Mouse (Mus musculus) stomach, postnatal 0 days (tissue): ENCODE measurements at regions not wholly inside any gene's neighbourhood (a gene's known extent, or its start where the extent isn't known, plus 50 kb on each side); places are given as distances from the start of the nearest gene placed in this dataset.

Experiments
- ATAC-seq: fragments of 200-750 bp; cut with Nextera tagmentation; 2 replicates; pipeline ENCODE4 v1.8.0; 2017; ENCODE audit not compliant: low FRiP score, low TSS enrichment
- DNase-seq: peaks from one replicate; pipeline ENCODE4 v3.0.0-alpha.2; 2016; ENCODE audit warnings: low spot score
- H3K27ac ChIP-seq: fragments of 300-500 bp; sonication (generic); replicated peaks from 2 replicates; pipeline ENCODE4 v1.5.1; 2014; ENCODE audit warnings: mild to moderate bottlenecking, control low read depth
- H3K27me3 ChIP-seq: fragments of 300-500 bp; sonication (generic); 2 replicates; pipeline ENCODE4 v1.6.1; 2014; ENCODE audit warnings: low read length; ENCODE audit not compliant: control insufficient read depth, insufficient read depth
- H3K36me3 ChIP-seq: fragments of 300-500 bp; sonication (generic); 2 replicates; pipeline ENCODE4 v1.6.1; 2014; ENCODE audit warnings: low read length, mixed read lengths; ENCODE audit not compliant: control insufficient read depth, insufficient read depth
- H3K4me1 ChIP-seq: fragments of 300-500 bp; sonication (generic); replicated peaks from 2 replicates; pipeline ENCODE4 v1.6.1; 2014; ENCODE audit warnings: antibody characterized with exemption; ENCODE audit not compliant: control insufficient read depth, insufficient read depth
- H3K4me2 ChIP-seq: fragments of 300-500 bp; sonication (generic); replicated peaks from 2 replicates; pipeline ENCODE4 v1.6.1; 2014; ENCODE audit warnings: low read depth, mild to moderate bottlenecking, control low read depth, moderate library complexity
- H3K4me3 ChIP-seq: fragments of 300-500 bp; sonication (generic); 2 replicates; pipeline ENCODE4 v1.5.1; 2014; ENCODE audit warnings: low read depth, low read length, control low read depth
- H3K9ac ChIP-seq: fragments of 300-500 bp; sonication (generic); 2 replicates; pipeline ENCODE4 v1.6.1; 2014; ENCODE audit warnings: mild to moderate bottlenecking, low read length, control low read depth, mixed read lengths
- H3K9me3 ChIP-seq: fragments of 300-500 bp; sonication (generic); 2 replicates; pipeline ENCODE4 v1.6.1; 2016; ENCODE audit warnings: low read length; ENCODE audit not compliant: control insufficient read depth
- CTCF ChIP-seq: IDR thresholded peaks from 2 replicates; pipeline ENCODE4 v1.5.1; 2016; ENCODE audit warnings: antibody characterized with exemption, low read depth, mild to moderate bottlenecking, moderate library complexity
- EP300 ChIP-seq: optimal IDR thresholded peaks from 2 replicates; pipeline ENCODE3; 2016; ENCODE audit warnings: antibody characterized with exemption
- WGBS: fragments of 180-500 bp; shearing (Covaris S2); extraction: QIAGEN DNeasy Blood & Tissue Kit; methylation state at CpG from one replicate; pipeline ENCODE4 v1.1.7; 2014; 5-methylcytosine and 5-hydroxymethylcytosine counted together

GRCm38 (mm10) chr7:65244936-65245335 is 88.6 kb upstream of the Fam189a1 start:
- Histone ChIP-seq H3K4me1 (no peaks in the 10 kb centered on the region), H3K36me3 (no peaks in the 10 kb centered on the region)
- DNase-seq = no peak

DNA sequence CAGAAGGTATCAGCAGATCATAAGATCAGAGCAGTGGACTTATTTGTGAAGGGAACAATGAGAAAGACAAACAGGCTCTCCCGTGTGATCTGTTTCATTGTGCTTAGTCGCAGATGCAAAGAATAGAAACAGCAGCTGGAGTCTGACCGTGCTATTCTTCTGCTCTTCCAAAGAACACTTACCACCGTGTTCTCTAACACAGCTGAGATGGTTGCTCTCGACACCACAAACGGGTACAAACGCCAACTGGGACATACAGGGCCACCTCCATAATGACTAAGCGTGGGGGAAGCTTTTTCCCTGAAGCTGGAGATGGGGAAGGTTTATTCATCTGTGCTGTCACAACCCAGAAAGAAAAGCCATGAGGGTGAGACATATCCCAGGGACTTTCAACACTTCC is 84.8 kb upstream of the Fam189a1 start:
- Histone ChIP-seq H3K36me3 (no peaks in the 10 kb centered on the region), H3K4me2 (no peak overlapping the region), H3K4me1 (no peaks in the 10 kb centered on the region), H3K9ac (no peak overlapping the region), H3K27ac (no peak overlapping the region), H3K9me3 (no peaks in the 10 kb centered on the region), H3K27me3 (no peaks in the 10 kb centered on the region), H3K4me3 (no peak overlapping the region)
- ATAC-seq (no peak), DNase-seq (no peak)
- no peak for TF ChIP-seq CTCF
- no peak for TF ChIP-seq EP300
- 67% methylated on average over 8 of the region's 8 CpGs for WGBS

More at GRCm38 (mm10) chr7:65244936-65245335, 88.6 kb upstream of the Fam189a1 start:
- H3K9ac ChIP-seq = no peak overlapping the region
- H3K4me3 ChIP-seq = no peak overlapping the region
- no peaks in the 10 kb centered on the region for H3K27me3 ChIP-seq
- TF ChIP-seq EP300 = no peak
- TF ChIP-seq CTCF = no peak
- H3K9me3 ChIP-seq = no peaks in the 10 kb centered on the region
- H3K4me2 ChIP-seq = no peak overlapping the region
- no peak for ATAC-seq
- H3K27ac ChIP-seq = no peak overlapping the region
- WGBS = 80% methylated on average over 4 of the region's 4 CpGs

- H3K36me3 ChIP-seq = no peaks in the 10 kb centered on the region
- H3K4me1 ChIP-seq = no peaks in the 10 kb centered on the region
- no peaks in the 10 kb centered on the region for H3K9me3 ChIP-seq
- no peak overlapping the region for H3K4me3 ChIP-seq
- 82% methylated on average over 3 of the region's 3 CpGs for WGBS
- no peak overlapping the region for H3K9ac ChIP-seq
- no peak for TF ChIP-seq CTCF
- no peak for TF ChIP-seq EP300
- no peak for DNase-seq
- H3K27ac ChIP-seq = no peak overlapping the region
- H3K4me2 ChIP-seq = no peak overlapping the region
- ATAC-seq = no peak
- no peaks in the 10 kb centered on the region for H3K27me3 ChIP-seq
Measured at GRCm38 (mm10) chr7:65235701-65236100, 79.3 kb upstream of the Fam189a1 start.

DNA sequence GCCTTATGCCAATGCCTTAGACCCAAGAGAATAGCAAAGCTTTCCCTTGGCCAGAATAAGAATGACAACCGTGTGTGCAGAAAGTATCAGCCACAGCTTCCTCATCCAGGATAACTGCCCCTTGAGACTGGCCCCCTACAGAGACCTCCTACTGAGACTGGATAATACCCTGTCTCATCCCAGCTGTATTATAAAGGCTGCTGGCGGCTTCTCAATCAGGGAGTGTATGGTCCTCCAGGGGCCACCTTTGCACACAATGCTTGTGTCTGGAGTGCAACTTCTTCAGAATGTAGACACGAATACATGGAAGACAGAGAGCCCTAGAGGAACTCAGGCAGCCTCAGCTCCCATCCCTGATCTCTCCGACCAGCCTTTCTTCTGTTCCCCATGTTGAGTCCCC is 77.3 kb upstream of the Fam189a1 start:
- Histone ChIP-seq H3K4me2 (no peak overlapping the region), H3K27me3 (no peaks in the 10 kb centered on the region), H3K9me3 (no peaks in the 10 kb centered on the region), H3K4me3 (no peak overlapping the region), H3K27ac (no peak overlapping the region), H3K9ac (no peak overlapping the region), H3K36me3 (no peaks in the 10 kb centered on the region), H3K4me1 (no peaks in the 10 kb centered on the region)
- 68% methylated on average over 4 of the region's 4 CpGs for WGBS
- TF ChIP-seq EP300 = no peak
- TF ChIP-seq CTCF = no peak
- ATAC-seq = no peak
- no peak for DNase-seq

DNA sequence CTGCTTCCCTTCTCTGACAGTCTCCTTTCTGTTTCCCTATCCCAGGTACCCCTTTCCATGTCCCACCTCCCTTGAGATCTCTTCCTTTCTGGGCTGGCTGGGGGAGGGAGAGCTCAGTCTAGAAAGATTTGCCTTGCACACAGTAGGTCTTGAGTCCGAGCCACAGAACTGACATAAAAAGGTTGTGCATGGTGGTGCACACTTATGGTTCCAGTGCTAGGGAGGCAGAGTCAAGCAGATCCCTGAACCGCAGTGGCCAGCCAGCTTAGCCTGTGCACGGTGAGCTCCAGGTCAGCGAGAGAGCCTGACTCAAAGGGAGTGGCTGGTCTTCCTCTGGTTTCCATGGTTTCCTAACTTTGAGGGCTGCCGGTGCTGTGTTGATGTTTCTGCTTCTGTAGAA is 72.9 kb upstream of the Fam189a1 start:
- no peak overlapping the region for H3K4me3 ChIP-seq
- 51% methylated on average over 5 of the region's 5 CpGs for WGBS
- TF ChIP-seq CTCF (no peak), EP300 (no peak)
- no peaks in the 10 kb centered on the region for H3K36me3 ChIP-seq
- no peaks in the 10 kb centered on the region for H3K27me3 ChIP-seq
- H3K4me2 ChIP-seq = no peak overlapping the region
- no peaks in the 10 kb centered on the region for H3K9me3 ChIP-seq
- no peak for DNase-seq
- H3K9ac ChIP-seq = no peak overlapping the region
- no peak for ATAC-seq
- no peaks in the 10 kb centered on the region for H3K4me1 ChIP-seq
- H3K27ac ChIP-seq = no peak overlapping the region

GRCm38 (mm10) chr7:65226218-65226617 is 69.8 kb upstream of the Fam189a1 start:
- Histone ChIP-seq H3K27me3 (no peaks in the 10 kb centered on the region), H3K9ac (no peak overlapping the region), H3K9me3 (no peaks in the 10 kb centered on the region), H3K27ac (no peak overlapping the region), H3K36me3 (no peaks in the 10 kb centered on the region), H3K4me1 (no peaks in the 10 kb centered on the region), H3K4me3 (no peak overlapping the region), H3K4me2 (no peak overlapping the region)
- 61% methylated on average over 4 of the region's 4 CpGs for WGBS
- TF ChIP-seq CTCF (no peak), EP300 (no peak)
- no peak for ATAC-seq
- no peak for DNase-seq
